Mouse (Mus musculus) kidney, postnatal 0 days (tissue): Measurements from ENCODE around the gene Krt19. TPM values are rescaled to one million over a fixed set of nuclear protein-coding genes. Genes with fewer than 3 reads are reported as not detected.
A peak's percentile ranks its signal among the peaks of the same experiment; 100 is the strongest.

Experiments used
- ATAC-seq: fragments of 200-750 bp; cut with Nextera tagmentation; replicated peaks from 2 replicates; pipeline ENCODE4 v1.8.0; 2017; ENCODE audit warnings: low read depth, moderate number of reproducible peaks, moderate TSS enrichment, moderate library complexity; ENCODE audit not compliant: low FRiP score
- DNase-seq: peaks from one replicate; pipeline ENCODE4 v3.0.0-alpha.2; 2016; ENCODE audit warnings: low spot score
- H3K27ac ChIP-seq: fragments of 300-500 bp; sonication (generic); 2 replicates; pipeline ENCODE4 v1.5.1; 2014; ENCODE audit warnings: mild to moderate bottlenecking
- H3K27me3 ChIP-seq: fragments of 300-500 bp; sonication (generic); 2 replicates; pipeline ENCODE4 v1.6.1; 2014; ENCODE audit warnings: low read length, mixed read lengths; ENCODE audit not compliant: insufficient read depth
- H3K36me3 ChIP-seq: fragments of 300-500 bp; sonication (generic); 2 replicates; pipeline ENCODE4 v1.6.1; 2014; ENCODE audit warnings: low read length, mixed read lengths; ENCODE audit not compliant: insufficient read depth
- H3K4me1 ChIP-seq: fragments of 300-500 bp; sonication (generic); replicated peaks from 2 replicates; pipeline ENCODE4 v1.6.1; 2014; ENCODE audit warnings: antibody characterized with exemption, low read length, mixed read lengths; ENCODE audit not compliant: insufficient read depth
- H3K4me2 ChIP-seq: fragments of 300-500 bp; sonication (generic); 2 replicates; pipeline ENCODE4 v1.6.1; 2014; ENCODE audit warnings: mild to moderate bottlenecking, low read length, moderate library complexity, mixed read lengths
- H3K4me3 ChIP-seq: fragments of 300-500 bp; sonication (generic); replicated peaks from 2 replicates; pipeline ENCODE4 v1.5.1; 2014; ENCODE audit warnings: low read depth, low read length
- H3K9ac ChIP-seq: fragments of 300-500 bp; sonication (generic); 2 replicates; pipeline ENCODE4 v1.6.1; 2014; ENCODE audit warnings: low read depth, low read length
- H3K9me3 ChIP-seq: fragments of 300-500 bp; sonication (generic); replicated peaks from 2 replicates; pipeline ENCODE4 v1.6.1; 2016; ENCODE audit warnings: low read length, inconsistent platforms, mixed read lengths
- CTCF ChIP-seq: IDR thresholded peaks from 2 replicates; pipeline ENCODE4 v1.5.1; 2016; ENCODE audit warnings: antibody characterized with exemption, low read depth, mild to moderate bottlenecking, moderate library complexity
- WGBS: fragments of 180-500 bp; shearing (Covaris S2); extraction: QIAGEN DNeasy Blood & Tissue Kit; methylation state at CpG from one replicate; pipeline ENCODE4 v1.1.7; 2014; 5-methylcytosine and 5-hydroxymethylcytosine counted together
- polyA plus RNA-seq: library from polyadenylated mRNA; unstranded; fragments of >200 nt; fragmentation: Nextera tagmentation; extraction: Ambion mirVana; gene quantifications from 2 replicates; pipeline ENCODE4 v1.2.1, GENCODE M21; 2015

The Krt19 gene
- polyA plus RNA-seq, 1 experiment from 2014 or later: 94.0 TPM

DNA sequence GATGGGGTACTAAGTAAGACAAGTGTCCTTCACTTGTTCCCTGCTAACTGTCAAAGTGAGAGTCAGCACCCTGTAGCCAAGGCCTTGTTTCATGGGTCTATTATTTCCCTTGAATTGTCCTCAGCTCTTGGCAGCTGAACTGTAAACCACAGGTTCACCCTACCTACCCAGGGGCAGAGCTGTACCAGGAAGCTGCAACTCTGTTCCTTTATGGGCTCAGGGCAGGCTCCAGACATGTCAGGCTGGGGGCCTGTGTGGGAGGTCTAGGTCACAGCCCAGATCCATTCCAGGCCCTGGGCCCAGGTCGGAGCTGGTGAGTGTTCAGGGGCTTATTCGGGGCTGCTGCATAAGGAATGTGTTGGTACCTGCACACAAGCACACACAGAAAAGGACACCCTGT lies 9.1 kb downstream of the Krt19 start:
- Histone ChIP-seq H3K4me2 (no peak overlapping the region), H3K9me3 (no peaks in the 10 kb centered on the region), H3K4me1 (peaks cover 5% of the 10 kb centered on the region; the same call in 1 of the 2 replicates), H3K27me3 (peaks cover 3% of the 10 kb centered on the region; the same call in 1 of the 2 replicates), H3K4me3 (no peak overlapping the region), H3K27ac (no peak overlapping the region), H3K36me3 (no peaks in the 10 kb centered on the region), H3K9ac (no peak overlapping the region)
- no peak for TF ChIP-seq CTCF
- DNase-seq: no peak
- ATAC-seq: no peak
- 35% methylated on average over 2 of the region's 2 CpGs for WGBS

- H3K27ac ChIP-seq: no peak overlapping the region
- no peak for DNase-seq
- no peak for TF ChIP-seq CTCF
- peaks cover 1% of the 10 kb centered on the region; the same call in 1 of the 2 replicates for H3K27me3 ChIP-seq
- H3K4me3 ChIP-seq: no peak overlapping the region
- H3K9me3 ChIP-seq: no peaks in the 10 kb centered on the region
- H3K4me2 ChIP-seq: no peak overlapping the region
- no peaks in the 10 kb centered on the region for H3K36me3 ChIP-seq
- no peak overlapping the region for H3K9ac ChIP-seq
- peaks cover 3% of the 10 kb centered on the region; the same call in 1 of the 2 replicates for H3K4me1 ChIP-seq
- ATAC-seq: no peak
- 59% methylated on average over 7 of the region's 7 CpGs for WGBS
These were observed 9.7 kb downstream of the Krt19 start for GRCm38 (mm10) chr11:100138809-100139208.

DNA sequence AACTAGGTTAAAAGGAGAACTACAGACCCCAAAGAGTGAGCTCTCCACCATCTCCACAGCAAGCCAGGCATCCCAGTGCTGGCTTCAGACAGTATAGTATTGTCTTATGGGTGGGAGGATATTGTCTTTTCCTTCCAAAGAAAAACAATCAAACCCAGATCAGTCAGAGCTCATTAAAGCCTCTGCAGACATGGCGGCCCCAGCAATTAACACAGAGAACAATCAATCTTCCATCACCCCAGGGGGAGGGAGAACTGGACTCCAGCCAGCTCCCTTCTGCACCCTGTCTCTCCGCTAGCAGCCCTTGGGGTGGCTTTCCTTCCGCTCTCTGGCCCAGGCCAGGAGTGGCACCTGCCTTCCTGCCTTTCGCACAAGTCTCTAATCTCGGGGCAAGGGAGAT lies 10.8 kb downstream of the Krt19 start:
- ATAC-seq: no peak
- Histone ChIP-seq H3K4me3 (no peak overlapping the region), H3K27ac (no peak overlapping the region), H3K27me3 (no peaks in the 10 kb centered on the region), H3K36me3 (no peaks in the 10 kb centered on the region), H3K9ac (no peak overlapping the region), H3K4me2 (no peak overlapping the region), H3K9me3 (no peaks in the 10 kb centered on the region), H3K4me1 (peaks cover 3% of the 10 kb centered on the region; the same call in 1 of the 2 replicates)
- 19% methylated on average over 5 of the region's 5 CpGs for WGBS
- DNase-seq: peak; percentile 64
- no peak for TF ChIP-seq CTCF

GRCm38 (mm10) chr11:100136559-100136958 lies 11.9 kb downstream of the Krt19 start:
- WGBS: 25% methylated on average over 5 of the region's 5 CpGs
- TF ChIP-seq CTCF: no peak
- no peak overlapping the region for H3K27ac ChIP-seq

GRCm38 (mm10) chr11:100135731-100136130 lies 12.7 kb downstream of the Krt19 start, which contains the start of gene Krt15:
Krt15 (minus strand) TSS chr11:100135928.
- H3K4me1 ChIP-seq: peaks cover 3% of the 10 kb centered on the region; the same call in 1 of the 2 replicates
- no peak within 1 kb of the TSS for H3K9ac ChIP-seq
- H3K4me2 ChIP-seq: no peak within 1 kb of the TSS
- no peaks in the 10 kb centered on the region for H3K36me3 ChIP-seq
- H3K27me3 ChIP-seq: no peaks in the 10 kb centered on the region
- TF ChIP-seq CTCF: no peak
- H3K4me3 ChIP-seq: no peak within 1 kb of the TSS
- no peaks in the 10 kb centered on the region for H3K9me3 ChIP-seq
- H3K27ac ChIP-seq: no peak within 1 kb of the TSS
- no peak for DNase-seq
- WGBS: 41% methylated on average over 7 of the region's 7 CpGs
- ATAC-seq: no peak

More at GRCm38 (mm10) chr11:100136559-100136958, 11.9 kb downstream of the Krt19 start:
- Histone ChIP-seq H3K9ac (no peak overlapping the region), H3K36me3 (no peaks in the 10 kb centered on the region), H3K27me3 (no peaks in the 10 kb centered on the region), H3K4me3 (no peak overlapping the region), H3K4me2 (no peak overlapping the region), H3K9me3 (no peaks in the 10 kb centered on the region), H3K4me1 (peaks cover 3% of the 10 kb centered on the region; the same call in 1 of the 2 replicates)
- no peak for ATAC-seq
- no peak for DNase-seq

GRCm38 (mm10) chr11:100124901-100125300 lies 23.6 kb downstream of the Krt19 start:
- Histone ChIP-seq H3K27ac (no peak overlapping the region), H3K9me3 (no peaks in the 10 kb centered on the region), H3K4me2 (no peak overlapping the region), H3K9ac (no peak overlapping the region), H3K4me3 (no peak overlapping the region), H3K36me3 (no peaks in the 10 kb centered on the region), H3K27me3 (no peaks in the 10 kb centered on the region), H3K4me1 (no peaks in the 10 kb centered on the region)
- no peak for DNase-seq
- 75% methylated on average over 7 of the region's 7 CpGs for WGBS
- no peak for ATAC-seq
- TF ChIP-seq CTCF: no peak

- DNase-seq (no peak), ATAC-seq (no peak)
- no peaks in the 10 kb centered on the region for H3K4me1 ChIP-seq
- H3K9ac ChIP-seq: no peak within 1 kb of the TSS
- no peak within 1 kb of the TSS for H3K27ac ChIP-seq
- H3K9me3 ChIP-seq: no peaks in the 10 kb centered on the region
- H3K27me3 ChIP-seq: no peaks in the 10 kb centered on the region
- H3K4me2 ChIP-seq: no peak within 1 kb of the TSS
- TF ChIP-seq CTCF: no peak
- 80% methylated on average over 3 of the region's 3 CpGs for WGBS
- H3K4me3 ChIP-seq: no peak within 1 kb of the TSS
- H3K36me3 ChIP-seq: no peaks in the 10 kb centered on the region
These were observed 27.0 kb downstream of the Krt19 start, which contains the start of gene Krt13 for GRCm38 (mm10) chr11:100121466-100121865. Krt13 (minus strand) TSS chr11:100121566.
